Mouse (Mus musculus): ENCODE data around the gene E330009J07Rik. TPM values are rescaled to one million over a fixed set of nuclear protein-coding genes. Genes with fewer than 3 reads are reported as not detected.

E330009J07Rik gene
- polyA plus RNA-seq, 1 experiment from 2014 or later = 17.1 TPM

DNA sequence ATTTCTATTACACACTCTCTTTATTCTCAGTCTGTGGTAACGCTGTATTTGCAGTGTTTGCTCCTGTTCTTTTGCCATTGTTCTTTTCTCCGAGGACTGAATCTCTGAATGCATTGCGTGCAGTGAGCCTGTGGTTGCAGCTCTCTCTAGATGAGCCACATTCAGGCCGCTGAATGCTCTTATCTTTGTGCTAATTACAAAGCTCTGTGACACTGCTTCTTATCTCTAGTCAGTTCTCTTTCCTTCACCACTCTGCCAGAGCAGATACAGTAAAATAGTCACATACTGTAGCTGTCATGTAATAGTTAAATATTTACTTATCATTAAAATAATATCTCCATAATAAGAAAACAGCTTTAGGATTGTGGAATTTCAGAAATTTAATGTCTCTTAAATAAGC, 47.3 kb downstream of the E330009J07Rik start:
- peaks cover 9% of the 10 kb centered on the region; the same call in 1 of the 2 replicates for H3K4me1 ChIP-seq
- H3K27ac ChIP-seq (replicated peaks) = 0 out of 2 replicates have a peak overlapping the region, but pooled peaks have one; percentile 25
- no peak overlapping the region for H3K4me3 ChIP-seq
- 55% methylated on average over 4 of the region's 4 CpGs for WGBS
- H3K4me2 ChIP-seq (replicated peaks) = no peak overlapping the region
- no peaks in the 10 kb centered on the region for H3K9me3 ChIP-seq
- no peak overlapping the region for H3K9ac ChIP-seq (replicated peaks)
- peaks cover 4% of the 10 kb centered on the region; the same call in 1 of the 2 replicates for H3K36me3 ChIP-seq
- H3K27me3 ChIP-seq = no peaks in the 10 kb centered on the region
- ATAC-seq (ENCODE audit: low FRiP score, low read depth) = no peak

DNA sequence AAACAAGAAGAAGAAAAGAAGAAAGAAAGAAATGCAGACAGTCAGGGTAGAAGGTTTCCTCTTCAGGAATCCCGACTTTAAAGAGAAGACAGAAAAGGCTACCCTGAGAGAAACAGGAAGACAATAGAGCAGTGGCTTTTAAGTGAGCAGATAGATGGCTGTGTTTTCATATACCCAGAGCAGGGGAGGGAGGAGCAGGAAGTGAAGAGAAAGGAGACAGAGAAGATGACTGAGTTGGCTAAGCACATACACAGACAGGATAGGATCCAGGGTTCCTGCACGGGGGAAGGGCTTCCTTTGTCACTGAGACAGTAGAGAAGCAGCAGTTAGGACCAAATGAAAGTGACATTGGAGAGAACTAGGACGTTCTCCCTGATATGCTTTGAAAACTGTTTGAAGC, 50.3 kb downstream of the E330009J07Rik start:
- Histone ChIP-seq H3K4me3 (no peak overlapping the region), H3K27me3 (no peaks in the 10 kb centered on the region), H3K36me3 (peaks cover 9% of the 10 kb centered on the region), H3K9me3 (no peaks in the 10 kb centered on the region), H3K4me1 (no peaks in the 10 kb centered on the region), H3K4me2 (replicated peaks) (no peak overlapping the region), H3K27ac (replicated peaks) (no peak overlapping the region), H3K9ac (replicated peaks) (no peak overlapping the region)
- no peak for ATAC-seq (ENCODE audit: low FRiP score, low read depth)
- 64% methylated on average over 3 of the region's 3 CpGs for WGBS

DNA sequence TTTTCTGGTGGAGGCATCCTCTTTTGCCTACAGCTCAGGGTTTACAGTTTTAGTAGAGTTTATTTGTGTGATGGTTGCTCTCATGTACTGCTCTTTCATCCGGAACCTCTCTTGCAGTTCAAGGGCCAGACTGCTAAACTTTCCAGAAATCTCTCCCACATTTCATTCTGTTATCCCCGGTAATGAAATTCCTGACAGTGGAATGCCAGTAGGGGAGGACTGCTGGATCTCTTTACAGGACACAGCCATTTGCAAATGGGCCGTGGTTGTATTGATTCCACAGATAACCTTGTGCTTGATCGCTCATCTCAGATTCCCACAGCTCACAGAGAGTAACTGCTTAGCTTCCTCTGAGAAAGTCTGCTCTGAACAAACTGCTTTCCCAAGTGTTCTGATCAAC, 54.0 kb downstream of the E330009J07Rik start:
- H3K4me1 ChIP-seq = no peaks in the 10 kb centered on the region
- H3K27me3 ChIP-seq = no peaks in the 10 kb centered on the region
- H3K9me3 ChIP-seq = no peaks in the 10 kb centered on the region
- H3K9ac ChIP-seq (replicated peaks) = no peak overlapping the region
- H3K4me3 ChIP-seq = no peak overlapping the region
- ATAC-seq (ENCODE audit: low FRiP score, low read depth) = no peak
- H3K36me3 ChIP-seq = peaks cover 7% of the 10 kb centered on the region
- no peak overlapping the region for H3K4me2 ChIP-seq (replicated peaks)
- 83% methylated on average over 4 of the region's 4 CpGs for WGBS
- no peak overlapping the region for H3K27ac ChIP-seq (replicated peaks)

DNA sequence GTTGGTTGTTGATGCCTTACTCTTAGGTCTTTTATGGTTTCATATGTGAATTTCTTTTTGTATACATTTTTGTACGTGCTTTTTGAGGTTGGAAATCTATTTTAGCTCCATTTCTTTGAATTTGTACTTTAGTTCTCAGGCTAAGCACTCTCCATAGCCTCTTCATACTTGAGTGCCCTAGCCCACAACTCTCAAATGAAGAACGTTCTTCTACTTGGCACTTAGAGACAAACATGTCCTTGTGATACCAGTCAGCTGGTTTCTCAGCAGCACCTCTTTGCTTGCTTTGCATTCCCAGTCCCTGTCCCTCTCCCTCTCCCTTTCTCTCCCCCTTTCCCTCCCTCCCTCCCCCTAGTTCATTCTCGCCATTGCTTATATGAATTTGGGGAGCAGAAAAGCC, 55.8 kb downstream of the E330009J07Rik start:
- WGBS = 92% methylated on average over 3 of the region's 3 CpGs
- Histone ChIP-seq H3K9ac (replicated peaks) (no peak overlapping the region), H3K36me3 (peaks cover 5% of the 10 kb centered on the region)

DNA sequence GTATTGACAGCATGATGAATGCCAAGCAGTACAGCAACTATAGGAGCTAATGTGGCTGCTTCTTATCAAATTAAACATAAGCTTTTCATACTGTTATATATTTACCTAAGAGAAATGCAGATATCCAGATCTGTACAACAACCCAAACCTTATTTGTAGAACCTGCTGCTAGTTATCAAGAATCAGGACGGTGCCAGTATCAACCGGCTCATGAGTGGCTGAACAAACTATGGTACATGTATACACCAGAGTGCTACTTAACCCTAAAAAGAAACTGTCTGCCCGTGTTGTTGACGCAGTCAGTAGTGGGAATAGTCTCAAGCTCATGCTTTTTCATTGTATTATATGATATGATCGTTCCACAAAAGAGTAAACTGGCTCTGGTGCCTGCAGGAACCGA, 64.9 kb downstream of the E330009J07Rik start:
- 94% methylated on average over 6 of the region's 6 CpGs for WGBS
- Histone ChIP-seq H3K36me3 (peaks cover 7% of the 10 kb centered on the region), H3K4me2 (replicated peaks) (no peak overlapping the region), H3K27me3 (no peaks in the 10 kb centered on the region), H3K27ac (replicated peaks) (no peak overlapping the region), H3K4me1 (no peaks in the 10 kb centered on the region), H3K9ac (replicated peaks) (no peak overlapping the region), H3K4me3 (no peak overlapping the region), H3K9me3 (no peaks in the 10 kb centered on the region)
- ATAC-seq (ENCODE audit: low FRiP score, low read depth) = no peak

More for the DNA sequence above, 55.8 kb downstream of the E330009J07Rik start:
- no peaks in the 10 kb centered on the region for H3K27me3 ChIP-seq
- no peak overlapping the region for H3K4me2 ChIP-seq (replicated peaks)
- no peak overlapping the region for H3K4me3 ChIP-seq
- H3K9me3 ChIP-seq = no peaks in the 10 kb centered on the region
- ATAC-seq (ENCODE audit: low FRiP score, low read depth) = no peak
- no peak overlapping the region for H3K27ac ChIP-seq (replicated peaks)
- no peaks in the 10 kb centered on the region for H3K4me1 ChIP-seq

DNA sequence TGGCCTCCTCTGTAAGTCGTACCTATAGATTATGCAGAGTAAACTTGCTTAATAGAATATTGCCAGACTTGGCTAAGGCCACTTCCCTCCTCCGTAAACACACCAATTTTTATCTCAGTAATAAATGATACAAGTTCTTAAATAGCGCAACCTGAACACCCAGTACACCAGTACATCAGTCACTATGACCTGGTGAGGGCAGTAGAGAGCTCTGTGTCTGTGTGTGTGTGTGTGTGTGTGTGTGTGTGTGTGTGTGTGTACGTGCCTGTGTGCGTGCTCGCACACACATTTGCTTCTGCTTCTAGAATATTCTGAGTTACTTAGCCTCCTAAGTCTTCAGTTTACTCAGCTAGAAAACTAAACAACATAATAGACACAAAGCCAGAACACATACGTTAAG, 82.6 kb downstream of the E330009J07Rik start:
- no peaks in the 10 kb centered on the region for H3K4me1 ChIP-seq
- H3K36me3 ChIP-seq = peaks cover 20% of the 10 kb centered on the region
- H3K27me3 ChIP-seq = no peaks in the 10 kb centered on the region
- H3K27ac ChIP-seq (replicated peaks) = no peak overlapping the region
- no peak overlapping the region for H3K4me3 ChIP-seq
- no peak for ATAC-seq (ENCODE audit: low FRiP score, low read depth)
- H3K4me2 ChIP-seq (replicated peaks) = no peak overlapping the region
- no peaks in the 10 kb centered on the region for H3K9me3 ChIP-seq
- H3K9ac ChIP-seq (replicated peaks) = no peak overlapping the region
- WGBS = 96% methylated on average over 7 of the region's 7 CpGs

Other genes starting within 250 kb of the E330009J07Rik start
- 39.8 and 41.9 TPM in 2 replicates for gene Agk, start 111.0 kb downstream of the E330009J07Rik start, polyA plus RNA-seq (2016; fragmentation: Nextera tagmentation; extraction: Ambion mirVana)
- gene Wee2, start 3.0 kb upstream of the E330009J07Rik start, polyA plus RNA-seq (2016; fragmentation: Nextera tagmentation; extraction: Ambion mirVana) = 0.20 TPM in 1 of 2 replicates, not detected in the other
- 176 and 192 TPM in 2 replicates for gene Ssbp1, start 35.2 kb upstream of the E330009J07Rik start, polyA plus RNA-seq (2016; fragmentation: Nextera tagmentation; extraction: Ambion mirVana)
- not detected in 2 replicates for gene Tas2r137, start 55.1 kb upstream of the E330009J07Rik start, polyA plus RNA-seq (2016; fragmentation: Nextera tagmentation; extraction: Ambion mirVana)
- not detected in 2 replicates for gene Tas2r108, start 57.4 kb upstream of the E330009J07Rik start, polyA plus RNA-seq (2016; fragmentation: Nextera tagmentation; extraction: Ambion mirVana)
- not detected in 2 replicates for gene Prss37, start 83.4 kb upstream of the E330009J07Rik start, polyA plus RNA-seq (2016; fragmentation: Nextera tagmentation; extraction: Ambion mirVana)
- gene Olfr461, start 118.9 kb upstream of the E330009J07Rik start, polyA plus RNA-seq (2016; fragmentation: Nextera tagmentation; extraction: Ambion mirVana) = 0.32 and 0.33 TPM in 2 replicates
- not detected in 2 replicates for gene Olfr460, start 133.4 kb upstream of the E330009J07Rik start, polyA plus RNA-seq (2016; fragmentation: Nextera tagmentation; extraction: Ambion mirVana)
- gene Clec5a, start 149.7 kb upstream of the E330009J07Rik start, polyA plus RNA-seq (2016; fragmentation: Nextera tagmentation; extraction: Ambion mirVana) = 0.60 and 0.92 TPM in 2 replicates
- not detected in 2 replicates for gene Tas2r138, start 177.2 kb upstream of the E330009J07Rik start, polyA plus RNA-seq (2016; fragmentation: Nextera tagmentation; extraction: Ambion mirVana)
- not detected in 2 replicates for gene Mgam, start 192.7 kb upstream of the E330009J07Rik start, polyA plus RNA-seq (2016; fragmentation: Nextera tagmentation; extraction: Ambion mirVana)

Data from midbrain, embryonic 12.5 days (tissue).